Mouse (Mus musculus) heart, postnatal 0 days (tissue): ENCODE results near the gene Sytl2.

Source experiments
- CTCF ChIP-seq: IDR thresholded peaks from 2 replicates; pipeline ENCODE4 v1.5.1; 2016; ENCODE audit warnings: antibody characterized with exemption, control low read depth, low read depth
- EP300 ChIP-seq: IDR thresholded peaks from 2 replicates; pipeline ENCODE4 v1.6.1; 2016; ENCODE audit warnings: antibody characterized with exemption, low read depth

DNA sequence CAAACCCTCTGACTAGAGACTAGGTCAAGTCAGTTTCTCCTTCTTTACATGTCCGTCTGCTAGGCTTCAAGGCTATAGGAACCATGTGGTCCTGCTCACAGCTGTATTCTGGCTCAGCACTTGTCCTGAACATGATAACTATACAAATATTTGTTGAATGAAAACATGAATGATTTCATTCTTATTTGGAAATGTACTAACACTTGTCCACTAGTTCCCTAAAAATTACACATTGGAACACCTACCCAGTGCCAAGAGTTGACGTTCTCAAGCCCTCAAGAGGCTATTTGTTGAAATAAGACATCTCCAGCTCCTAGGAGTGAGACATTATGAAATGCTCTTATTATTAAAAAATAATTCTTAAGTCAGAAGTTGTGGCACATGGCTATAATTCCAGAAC, 43.4 kb upstream of the Sytl2 start:
- TF ChIP-seq EP300 = no peak
- no peak for TF ChIP-seq CTCF
